Mouse (Mus musculus) cortical plate, adult 2 months (tissue): ENCODE results near the gene Cwc22. TPM values are rescaled to one million over a fixed set of nuclear protein-coding genes. Genes with fewer than 3 reads are reported as not detected.

ENCODE experiments used
- H3K27ac ChIP-seq: fragments of 200-500 bp; 2 replicates; pipeline ENCODE4 v1.5.1; 2012; ENCODE audit warnings: low read length, control low read depth, inconsistent platforms; ENCODE audit not compliant: insufficient read depth
- H3K4me1 ChIP-seq: fragments of 200-500 bp; 2 replicates; pipeline ENCODE4 v1.6.1; 2011; ENCODE audit warnings: low read length; ENCODE audit not compliant: control insufficient read depth, insufficient read depth
- H3K4me3 ChIP-seq: fragments of 200-500 bp; 2 replicates; pipeline ENCODE4 v1.5.1; 2011; ENCODE audit warnings: mild to moderate bottlenecking, low read length, control low read depth; ENCODE audit not compliant: insufficient read depth
- CTCF ChIP-seq: fragments of 200-500 bp; IDR thresholded peaks from 2 replicates; pipeline ENCODE4 v1.5.1; 2011; ENCODE audit warnings: mild to moderate bottlenecking, control low read depth, low read length; ENCODE audit not compliant: insufficient read depth; ENCODE audit errors: extremely low read depth
- POLR2A ChIP-seq: fragments of 200-500 bp; IDR thresholded peaks from 2 replicates; pipeline ENCODE4 v1.6.1; 2011; ENCODE audit warnings: mild to moderate bottlenecking, low read length, control low read depth; ENCODE audit not compliant: insufficient read depth; ENCODE audit errors: extremely low read depth
- polyA plus RNA-seq: library from polyadenylated mRNA; depleted of rRNA; stranded (reverse); fragments of >200 nt; gene quantifications from 2 replicates; pipeline ENCODE4 v1.2.3, GENCODE M21; 2012

The Cwc22 gene
- polyA plus RNA-seq, 1 experiment = 23.4 TPM

- Histone ChIP-seq H3K27ac (no peak overlapping the region), H3K4me3 (no peak overlapping the region), H3K4me1 (no peaks in the 10 kb centered on the region)
- TF ChIP-seq CTCF (no peak), POLR2A (no peak)
Measured at GRCm38 (mm10) chr2:77884491-77884890, 61.7 kb downstream of the Cwc22 start.

DNA sequence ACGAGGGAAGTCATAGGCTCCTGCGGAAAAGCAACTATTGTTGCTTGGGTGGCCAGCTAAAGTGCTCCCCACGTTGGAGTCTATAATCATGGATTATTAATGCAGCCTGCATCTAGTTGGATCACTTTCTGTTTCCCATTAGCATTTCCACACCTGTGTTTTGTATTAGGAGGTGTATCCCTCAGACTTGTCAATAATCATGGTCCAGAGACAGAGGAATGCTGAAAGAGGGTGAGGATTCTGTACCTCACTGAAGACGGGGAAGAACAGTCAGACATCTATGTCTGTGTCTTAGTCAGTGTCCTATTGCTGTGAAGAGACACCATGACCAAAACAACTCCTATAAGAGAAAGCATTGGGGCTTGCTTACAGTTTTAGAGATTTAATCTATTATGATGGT, 63.2 kb downstream of the Cwc22 start:
- Histone ChIP-seq H3K4me3 (no peak overlapping the region), H3K4me1 (no peaks in the 10 kb centered on the region), H3K27ac (no peak overlapping the region)
- TF ChIP-seq POLR2A (no peak), CTCF (no peak)

DNA sequence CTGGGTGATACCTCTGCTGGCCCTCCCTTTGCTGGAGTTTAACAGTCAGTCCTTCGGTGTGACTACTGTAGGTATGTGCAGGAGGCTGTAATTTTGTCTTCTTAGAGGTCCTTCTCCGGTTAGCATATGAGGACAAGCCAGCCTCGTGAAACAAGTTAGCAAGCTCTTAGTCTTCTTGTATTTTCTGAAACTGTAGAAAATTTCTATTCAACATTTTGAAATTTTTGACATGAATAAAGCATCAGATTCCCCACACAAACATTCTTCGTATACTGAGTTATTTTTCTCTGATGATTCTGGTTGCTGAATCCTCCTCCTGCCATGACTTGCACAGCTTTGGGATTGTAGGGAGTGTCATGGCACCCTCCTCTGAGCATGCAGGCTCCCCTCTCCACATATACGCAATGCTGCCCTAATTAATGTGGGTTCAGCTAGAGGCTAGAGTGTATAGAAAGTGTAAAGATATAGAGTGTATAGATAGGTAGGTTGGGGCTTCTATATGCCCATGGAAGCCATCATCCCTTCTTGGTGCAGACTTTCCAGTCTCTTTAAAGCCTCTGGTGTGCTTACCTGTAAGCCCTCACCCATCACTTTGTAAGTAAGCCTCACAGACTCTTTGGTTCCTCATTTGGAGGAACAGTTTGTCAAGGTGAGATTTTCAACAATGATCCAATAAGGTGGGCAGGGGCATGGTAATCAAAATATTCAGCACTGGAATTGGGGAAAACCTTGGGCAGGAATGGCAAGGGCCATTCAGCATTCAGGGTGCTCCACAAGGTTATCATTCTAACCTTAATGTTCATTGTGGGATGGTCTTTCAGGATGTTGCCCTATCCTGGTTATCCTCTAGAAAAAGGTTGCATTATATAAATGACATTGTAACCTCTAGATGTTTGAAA, 64.6 kb downstream of the Cwc22 start:
- Histone ChIP-seq H3K27ac (no peak overlapping the region), H3K4me1 (no peaks in the 10 kb centered on the region), H3K4me3 (no peak overlapping the region)
- no peak for TF ChIP-seq POLR2A
- TF ChIP-seq CTCF = no peak

- no peaks in the 10 kb centered on the region for H3K4me1 ChIP-seq
- no peak overlapping the region for H3K27ac ChIP-seq
- TF ChIP-seq CTCF (no peak), POLR2A (no peak)
- H3K4me3 ChIP-seq = no peak overlapping the region
Measured at GRCm38 (mm10) chr2:77880351-77880750, 65.8 kb downstream of the Cwc22 start.

DNA sequence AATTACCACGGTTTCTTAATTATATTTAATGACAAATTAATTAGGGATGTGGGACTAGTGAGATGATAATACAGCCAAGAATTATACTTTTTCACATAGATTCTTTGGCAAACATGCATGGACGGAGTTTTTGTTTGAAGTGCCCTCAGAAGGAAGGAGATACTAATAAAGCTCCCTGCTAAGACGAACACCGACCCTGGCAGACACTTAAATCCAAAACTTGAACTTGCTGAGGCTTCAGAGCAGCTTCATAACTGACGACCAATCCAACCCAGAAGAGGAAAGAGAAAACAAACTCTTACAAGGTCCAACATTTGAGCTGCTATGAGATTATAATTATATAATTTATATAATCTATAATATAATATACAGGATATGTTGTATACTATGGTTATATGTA, 66.4 kb downstream of the Cwc22 start:
- TF ChIP-seq POLR2A (no peak), CTCF (no peak)
- H3K27ac ChIP-seq = no peak overlapping the region
- H3K4me3 ChIP-seq = no peak overlapping the region
- no peaks in the 10 kb centered on the region for H3K4me1 ChIP-seq

GRCm38 (mm10) chr2:77877156-77877855, 68.9 kb downstream of the Cwc22 start:
- TF ChIP-seq CTCF (no peak), POLR2A (no peak)
- no peaks in the 10 kb centered on the region for H3K4me1 ChIP-seq
- H3K4me3 ChIP-seq = no peak overlapping the region
- no peak overlapping the region for H3K27ac ChIP-seq

DNA sequence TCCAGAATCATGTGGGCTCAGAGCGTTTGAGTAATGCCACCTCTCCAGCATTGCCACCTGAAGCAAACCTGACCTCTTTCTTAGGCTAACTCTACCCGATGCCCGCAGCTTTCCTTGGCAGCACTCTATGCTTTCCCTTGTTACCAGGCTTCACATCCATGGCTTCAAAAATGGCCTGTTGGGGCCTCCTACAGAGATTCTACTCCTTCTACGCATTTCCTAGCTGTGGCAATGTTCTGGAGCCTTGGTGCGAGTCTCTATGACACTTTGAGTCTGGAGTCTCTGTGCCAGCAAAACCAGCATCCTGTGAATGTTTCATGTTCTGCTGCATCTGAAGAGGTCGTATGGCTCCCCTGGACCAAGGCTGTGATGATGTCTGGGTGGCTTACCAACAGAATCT, 69.8 kb downstream of the Cwc22 start:
- no peaks in the 10 kb centered on the region for H3K4me1 ChIP-seq
- no peak overlapping the region for H3K4me3 ChIP-seq
- TF ChIP-seq POLR2A (no peak), CTCF (no peak)
- H3K27ac ChIP-seq = no peak overlapping the region

GRCm38 (mm10) chr2:77875516-77875915, 70.7 kb downstream of the Cwc22 start:
- Histone ChIP-seq H3K27ac (no peak overlapping the region), H3K4me3 (no peak overlapping the region), H3K4me1 (no peaks in the 10 kb centered on the region)
- TF ChIP-seq CTCF (no peak), POLR2A (no peak)

DNA sequence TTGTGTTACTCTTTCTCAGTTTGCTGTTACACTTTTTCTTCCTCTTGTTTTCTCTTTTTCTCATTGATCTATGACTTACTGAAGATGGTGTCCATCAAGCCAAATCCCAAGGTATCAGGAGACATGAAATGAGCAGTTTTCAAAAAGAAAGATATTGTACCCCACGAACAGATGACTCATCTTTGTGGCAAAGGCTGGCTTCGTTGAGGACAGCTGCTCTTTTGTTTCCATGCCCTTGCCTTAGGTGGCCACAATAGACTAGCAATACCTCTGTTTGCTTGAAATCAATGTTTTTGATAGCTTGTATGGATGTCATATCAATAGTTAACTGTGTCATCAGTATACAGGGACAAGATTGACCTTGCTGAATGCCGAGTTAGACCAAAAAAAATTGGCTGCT, 71.5 kb downstream of the Cwc22 start:
- H3K27ac ChIP-seq = no peak overlapping the region
- H3K4me3 ChIP-seq = no peak overlapping the region
- no peaks in the 10 kb centered on the region for H3K4me1 ChIP-seq
- TF ChIP-seq POLR2A = no peak
- TF ChIP-seq CTCF = no peak

DNA sequence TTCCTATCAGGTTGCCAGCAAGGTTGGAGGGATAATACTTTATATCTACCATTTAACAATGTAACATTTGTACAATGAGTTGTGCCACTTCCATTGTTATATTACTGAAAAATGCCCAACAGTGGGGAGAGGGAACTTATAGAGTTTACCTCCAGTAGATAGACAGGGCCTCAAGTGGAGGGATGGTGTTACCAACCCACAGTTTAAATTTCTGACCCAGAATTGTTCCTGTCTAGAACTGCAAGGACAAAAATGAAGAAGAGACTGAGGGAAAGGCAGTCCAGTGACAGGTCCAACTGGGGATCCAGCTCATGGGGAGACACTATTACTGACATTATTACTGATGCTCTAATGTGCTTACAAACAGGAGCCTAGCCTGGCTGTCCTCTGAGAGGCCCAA, 72.4 kb downstream of the Cwc22 start:
- Histone ChIP-seq H3K4me1 (no peaks in the 10 kb centered on the region), H3K4me3 (no peak overlapping the region), H3K27ac (no peak overlapping the region)
- TF ChIP-seq CTCF = no peak
- no peak for TF ChIP-seq POLR2A
